Mouse (Mus musculus) CH12.LX (cell line): ENCODE results near the gene Fcna. TPM values are rescaled to one million over a fixed set of nuclear protein-coding genes. Genes with fewer than 3 reads are reported as not detected.

Source experiments
- DNase-seq: peaks from one replicate; pipeline ENCODE4 v3.0.0-alpha.2; 2013; ENCODE audit errors: extremely low read depth
- H3K27ac ChIP-seq: 2 replicates; pipeline ENCODE4 v1.5.1; 2012; ENCODE audit warnings: low read depth, mild to moderate bottlenecking, control low read depth, moderate library complexity; ENCODE audit not compliant: insufficient read depth
- H3K27me3 ChIP-seq: replicated peaks from 2 replicates; pipeline ENCODE3; 2012; ENCODE audit warnings: inconsistent platforms
- H3K36me3 ChIP-seq, 2 experiments: replicated peaks in 1 of 2; 2 replicates each; pipeline versions ENCODE3 to v1.6.1; 2012; ENCODE audit warnings: inconsistent platforms in 1 of 2, low read length in 1 of 2, mild to moderate bottlenecking in 1 of 2, mixed read lengths in 1 of 2, moderate library complexity in 1 of 2; ENCODE audit not compliant: control insufficient read depth in 1 of 2, insufficient read depth in 1 of 2
- H3K4me1 ChIP-seq, 2 experiments: 2 replicates each; pipeline ENCODE4 v1.6.1; 2012; ENCODE audit warnings: inconsistent platforms in 1 of 2, moderate library complexity in 1 of 2; ENCODE audit not compliant: insufficient read depth in 2 of 2, control insufficient read depth in 1 of 2
- H3K4me2 ChIP-seq: 2 replicates; pipeline ENCODE4 v1.6.1; 2012; ENCODE audit warnings: low read depth, mild to moderate bottlenecking, control low read depth; ENCODE audit not compliant: poor library complexity, insufficient read depth, severe bottlenecking
- H3K4me3 ChIP-seq, 3 experiments: fragments of 150-350 bp in 1 of 3; sonication (generic) in 1 of 3; replicated peaks in 1 of 3; 2 replicates each; pipeline versions ENCODE3 to v1.5.1; 2011 to 2012; ENCODE audit warnings: low read depth in 2 of 3, low read length in 2 of 3, mild to moderate bottlenecking in 2 of 3, moderate library complexity in 2 of 3, control low read depth in 1 of 3, improper control_type of control experiment in 1 of 3, inconsistent platforms in 1 of 3, mixed read lengths in 1 of 3; ENCODE audit not compliant: poor library complexity in 1 of 3
- H3K79me2 ChIP-seq: replicated peaks from 2 replicates; pipeline ENCODE4 v1.6.1; 2012; ENCODE audit warnings: mild to moderate bottlenecking, moderate library complexity; ENCODE audit not compliant: control insufficient read depth, poor library complexity, insufficient read depth, severe bottlenecking; ENCODE audit errors: extremely low read depth
- H3K9ac ChIP-seq: 2 replicates; pipeline ENCODE4 v1.6.1; 2012; ENCODE audit warnings: low read depth, mild to moderate bottlenecking, control low read depth, moderate library complexity; ENCODE audit not compliant: insufficient read depth
- H3K9me3 ChIP-seq: replicated peaks from 2 replicates; pipeline ENCODE3; 2012; ENCODE audit warnings: low read length, inconsistent platforms, mixed read lengths
- E2F4 ChIP-seq: IDR thresholded peaks from 2 replicates; pipeline ENCODE4 v1.6.1; 2011; ENCODE audit warnings: low read depth, low read length, improper control_type of control experiment; ENCODE audit not compliant: insufficient replicate concordance
- HCFC1 ChIP-seq: IDR thresholded peaks from 2 replicates; pipeline ENCODE4 v1.6.1; 2012; ENCODE audit warnings: low read depth, mild to moderate bottlenecking, inconsistent platforms, low read length, improper control_type of control experiment
- MAFK ChIP-seq: IDR thresholded peaks from 2 replicates; pipeline ENCODE4 v1.6.1; 2011; ENCODE audit warnings: low read length, improper control_type of control experiment; ENCODE audit not compliant: insufficient replicate concordance
- MAX ChIP-seq: IDR thresholded peaks from 2 replicates; pipeline ENCODE4 v1.6.1; 2011; ENCODE audit warnings: low read length, improper control_type of control experiment
- MAZ ChIP-seq: IDR thresholded peaks from 2 replicates; pipeline ENCODE4 v1.6.1; 2012; ENCODE audit warnings: low read depth, mild to moderate bottlenecking, inconsistent platforms, low read length, improper control_type of control experiment, moderate library complexity
- MEF2A ChIP-seq: IDR thresholded peaks from 2 replicates; pipeline ENCODE4 v1.6.1; 2014; ENCODE audit warnings: low read depth, mild to moderate bottlenecking, inconsistent platforms, low read length, improper control_type of control experiment, borderline replicate concordance
- NELFE ChIP-seq: IDR thresholded peaks from 2 replicates; pipeline ENCODE4 v1.6.1; 2011; ENCODE audit warnings: low read depth, low read length, improper control_type of control experiment
- PAX5 ChIP-seq: IDR thresholded peaks from 2 replicates; pipeline ENCODE4 v1.6.1; 2012; ENCODE audit warnings: low read length, inconsistent platforms, mixed read lengths
- RCOR1 ChIP-seq: conservative IDR thresholded peaks from 2 replicates; pipeline ENCODE4 v1.6.1; 2012; ENCODE audit warnings: low read depth, mild to moderate bottlenecking, inconsistent platforms, low read length, improper control_type of control experiment
- SIN3A ChIP-seq: IDR thresholded peaks from 2 replicates; pipeline ENCODE4 v1.6.1; 2012; ENCODE audit warnings: low read length, improper control_type of control experiment, inconsistent platforms
- TBP ChIP-seq: conservative IDR thresholded peaks from 2 replicates; pipeline ENCODE4 v1.6.1; 2011; ENCODE audit warnings: low read depth, low read length, improper control_type of control experiment
- USF1 ChIP-seq: IDR thresholded peaks from 2 replicates; pipeline ENCODE4 v1.6.1; 2014; ENCODE audit warnings: low read depth, mild to moderate bottlenecking, inconsistent platforms, low read length, improper control_type of control experiment
- USF2 ChIP-seq: conservative IDR thresholded peaks from 2 replicates; pipeline ENCODE4 v1.6.1; 2011; ENCODE audit warnings: low read depth, low read length, improper control_type of control experiment
- ZNF384 ChIP-seq: IDR thresholded peaks from 2 replicates; pipeline ENCODE4 v1.6.1; 2012; ENCODE audit warnings: low read depth, low read length, improper control_type of control experiment, inconsistent platforms
- dilution Hi-C: fragments of 300-500 bp; cut with MboI; formaldehyde crosslinking; loops from 2 replicates; pipeline ENCODE4 v1.14.3; 2020; ENCODE audit warnings: low sequenced_read_pairs; ENCODE audit not compliant: extremely low pct_unique_long_range_greater_than_20kb, extremely low pct_ligation_motif_present
- in situ Hi-C: fragments of 300-500 bp; cut with MboI; formaldehyde crosslinking; loops from 3 replicates; pipeline ENCODE4 v1.14.3; 2019; ENCODE audit warnings: low sequenced_read_pairs, low pct_ligation_motif_present, low pct_unique_long_range_greater_than_20kb, mixed read lengths
- polyA plus RNA-seq: library from polyadenylated mRNA; unstranded; fragments of >175 nt; gene quantifications from 2 replicates; pipeline ENCODE4 v1.2.1, GENCODE M21; 2012; ENCODE audit warnings: low read depth; ENCODE audit not compliant: insufficient read length
- total RNA-seq, 2 experiments: library from RNA; depleted of rRNA; stranded (reverse); fragments of 300-350 nt in 1 of 2; fragments of >200 nt in 1 of 2; gene quantifications; 2 replicates each; pipeline ENCODE4 v1.2.3; 2012 to 2014

Gene Fcna
- total and polyA plus RNA-seq, 3 experiments = not detected

DNA sequence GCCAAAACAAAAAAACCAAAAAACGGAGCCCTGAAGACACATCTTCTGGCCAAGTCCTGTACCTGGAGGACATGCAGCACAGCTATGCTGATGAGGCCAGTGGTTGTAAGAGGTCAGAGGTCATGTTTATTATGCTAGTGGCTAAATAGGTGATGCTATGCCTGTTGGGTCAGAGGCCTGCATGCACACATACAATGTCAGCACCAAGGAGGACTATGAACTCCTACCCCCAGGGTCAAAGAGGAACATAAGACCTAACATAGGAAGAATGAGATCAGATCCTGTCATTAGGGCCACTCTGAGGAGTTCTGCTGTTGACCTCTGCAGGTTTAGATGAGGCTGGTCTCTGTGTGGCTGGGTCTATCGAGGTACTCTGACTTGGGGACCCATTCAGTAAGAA is 27.8 kb downstream of the Fcna start:
- Histone ChIP-seq H3K4me3 (no peak overlapping the region), H3K4me2 (no peak overlapping the region), H3K36me3 (peaks cover 74 to 94% of the 10 kb centered on the region in 2 experiments), H3K9ac (no peak overlapping the region), H3K9me3 (no peaks in the 10 kb centered on the region), H3K79me2 (0 out of 2 replicates have a peak, but pooled peaks cover 3% of the 10 kb centered on the region), H3K4me1 (peaks cover 2 to 8% of the 10 kb centered on the region in 2 experiments; a peak in 1 of 4 replicates), H3K27me3 (no peaks in the 10 kb centered on the region), H3K27ac (no peak overlapping the region)
- TF ChIP-seq SIN3A = no peak
- no peak for TF ChIP-seq MAZ
- no peak for DNase-seq
- in situ Hi-C loops = no loop called here
- dilution Hi-C loops = no loop called here

DNA sequence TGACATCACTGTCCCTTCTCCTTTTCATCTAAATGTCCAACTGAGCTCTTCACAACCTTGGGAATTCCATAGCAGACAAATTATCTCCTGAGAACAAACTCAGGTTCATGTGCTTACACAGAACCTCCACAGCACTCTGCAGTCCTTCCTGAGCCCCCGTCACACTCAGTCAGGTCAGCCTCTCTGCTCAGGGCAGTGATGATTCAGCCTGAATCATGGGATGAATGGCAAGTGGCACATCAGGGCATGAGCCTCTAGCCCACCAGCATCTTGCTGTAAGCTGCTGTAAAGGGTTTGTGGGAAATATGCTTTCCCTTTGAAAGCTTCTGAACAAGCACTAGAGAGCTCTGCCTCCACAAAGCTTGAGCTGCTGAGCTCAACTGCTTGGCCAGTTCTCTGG is 29.1 kb downstream of the Fcna start:
- TF ChIP-seq USF2 (no peak), E2F4 (no peak), PAX5 (no peak), MEF2A (no peak)
- TF ChIP-seq, all 38 proteins: peak for 0
- H3K36me3 ChIP-seq = peaks cover 83 to 94% of the 10 kb centered on the region in 2 experiments
- in situ Hi-C loops = no loop called here

DNA sequence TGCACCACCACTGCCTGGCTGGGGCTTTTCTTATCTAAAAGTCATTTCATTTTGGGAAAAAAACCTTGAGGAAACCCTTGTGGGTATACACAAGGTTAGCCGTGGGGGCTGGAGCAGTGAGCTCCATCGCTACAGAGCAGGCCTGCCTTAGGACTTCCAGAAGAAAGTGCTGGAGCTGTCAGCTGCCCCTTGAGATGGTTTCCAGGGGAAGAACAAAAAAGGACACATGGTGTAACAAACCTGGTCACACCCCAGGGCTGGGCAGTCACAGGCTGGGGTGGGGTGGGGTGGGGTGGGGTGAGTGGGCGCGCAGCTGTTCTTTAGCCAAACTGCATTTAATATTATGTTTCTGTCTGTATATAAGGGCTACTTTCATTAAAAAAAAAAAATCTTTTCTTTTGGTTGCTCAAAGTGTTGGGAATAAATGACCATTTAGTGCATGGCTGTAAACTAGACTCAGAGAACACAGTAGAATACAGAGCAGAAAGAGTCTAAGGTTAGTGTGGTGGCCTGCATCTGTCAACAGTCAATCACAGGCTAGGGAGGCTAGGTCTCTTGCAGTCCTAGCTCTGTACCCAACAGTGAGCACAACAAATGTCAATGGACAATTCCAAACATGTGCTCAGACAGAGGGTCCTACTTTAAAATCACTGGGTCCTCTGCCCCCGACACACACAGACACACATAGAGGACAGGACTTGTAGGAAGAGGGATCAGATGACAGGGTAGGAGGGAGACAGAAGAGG is 30.9 kb downstream of the Fcna start:
- no peak overlapping the region for H3K4me3 ChIP-seq
- no peaks in the 10 kb centered on the region for H3K79me2 ChIP-seq
- no peak for DNase-seq
- H3K4me2 ChIP-seq = no peak overlapping the region
- TF ChIP-seq E2F4 (no peak), RCOR1 (no peak), MAFK (no peak), NELFE (no peak), TBP (no peak), MEF2A (no peak), ZNF384 (no peak), SIN3A (no peak), HCFC1 (no peak), USF1 (no peak), MAX (no peak)
- TF ChIP-seq, all 38 proteins: peak for 0
- Histone ChIP-seq H3K9ac (no peak overlapping the region), H3K27me3 (no peaks in the 10 kb centered on the region), H3K36me3 (peaks cover 91 to 94% of the 10 kb centered on the region in 2 experiments), H3K27ac (no peak overlapping the region), H3K9me3 (no peaks in the 10 kb centered on the region), H3K4me1 (peaks cover 2 to 8% of the 10 kb centered on the region in 2 experiments; a peak in 1 of 4 replicates)
- in situ Hi-C loops = no loop called here
- dilution Hi-C loops = no loop called here

More for the DNA sequence above, 29.1 kb downstream of the Fcna start:
- no peak overlapping the region for H3K27ac ChIP-seq
- no peak overlapping the region for H3K9ac ChIP-seq
- H3K4me1 ChIP-seq = peaks cover 2 to 8% of the 10 kb centered on the region in 2 experiments; a peak in 1 of 4 replicates
- dilution Hi-C loops = no loop called here
- no peaks in the 10 kb centered on the region for H3K27me3 ChIP-seq
- no peak overlapping the region for H3K4me3 ChIP-seq
- H3K4me2 ChIP-seq = no peak overlapping the region
- DNase-seq = no peak
- no peaks in the 10 kb centered on the region for H3K9me3 ChIP-seq
- H3K79me2 ChIP-seq = no peaks in the 10 kb centered on the region
